Mouse (Mus musculus) spleen, postnatal 14 days (tissue): ENCODE results near the gene Gm7030.
"Not testable (repeated sequence)": the region's sequence is repeated elsewhere in the genome, so short reads cannot be mapped to it uniquely, and the experiment has no call there.

Source experiments
- DNase-seq, 2 experiments: peaks; one replicate each; pipeline ENCODE4 v3.0.0; 2021 to 2022; ENCODE audit warnings: low spot score in 2 of 2

The Gm7030 gene

GRCm38 (mm10) chr17:36082519-36083232 is 46.5 kb downstream of the Gm7030 start:
- DNase-seq, result not testable (repeated sequence)

- DNase-seq, result not testable (repeated sequence)
Observed at GRCm38 (mm10) chr17:36081901-36082300, 47.3 kb downstream of the Gm7030 start.

- DNase-seq, result peak; percentile 72 to 84
Observed at GRCm38 (mm10) chr17:36060829-36061228, 68.4 kb downstream of the Gm7030 start.
